Mouse (Mus musculus): ENCODE results near the gene Spon1.

GRCm38 (mm10) chr7:113890782-113891181, 125.0 kb downstream of the Spon1 start:
- TF ChIP-seq POLR2A (IDR thresholded peaks at IDR 0.05; ENCODE audit: borderline replicate concordance, control insufficient read depth, low read depth, low read length), result no peak
- TF ChIP-seq CTCF (IDR thresholded peaks at IDR 0.05; ENCODE audit: control insufficient read depth, insufficient read depth, low read length), result no peak
